Mouse (Mus musculus) neural tube, embryonic 13.5 days (tissue): ENCODE measurements at regions not wholly inside any gene's neighbourhood (a gene's known extent, or its start where the extent isn't known, plus 50 kb on each side); places are given as distances from the start of the nearest gene placed in this dataset.
A peak's percentile ranks its signal among the peaks of the same experiment; 100 is the strongest.

ENCODE experiments used
- ATAC-seq: fragments of 200-750 bp; cut with Nextera tagmentation; 2 replicates; pipeline ENCODE4 v1.8.0; 2017; ENCODE audit warnings: low read depth, mild to moderate bottlenecking, moderate TSS enrichment, moderate library complexity
- H3K27ac ChIP-seq: fragments of 300-500 bp; sonication (generic); replicated peaks from 2 replicates; pipeline ENCODE4 v1.5.1; 2015; ENCODE audit warnings: moderate library complexity, mild to moderate bottlenecking, inconsistent platforms
- H3K27me3 ChIP-seq: fragments of 300-500 bp; sonication (generic); 2 replicates; pipeline ENCODE4 v1.6.1; 2015; ENCODE audit warnings: mild to moderate bottlenecking, inconsistent platforms
- H3K36me3 ChIP-seq: fragments of 300-500 bp; sonication (generic); 2 replicates; pipeline ENCODE4 v1.6.1; 2015; ENCODE audit warnings: mild to moderate bottlenecking, inconsistent platforms
- H3K4me1 ChIP-seq: fragments of 300-500 bp; sonication (generic); replicated peaks from 2 replicates; pipeline ENCODE4 v1.6.1; 2015; ENCODE audit warnings: inconsistent platforms
- H3K4me2 ChIP-seq: fragments of 300-500 bp; sonication (generic); 2 replicates; pipeline ENCODE4 v1.6.1; 2015; ENCODE audit warnings: inconsistent platforms, mild to moderate bottlenecking, moderate library complexity
- H3K4me3 ChIP-seq: fragments of 300-500 bp; sonication (generic); 2 replicates; pipeline ENCODE4 v1.5.1; 2015; ENCODE audit warnings: mild to moderate bottlenecking, inconsistent platforms
- H3K9ac ChIP-seq: fragments of 300-500 bp; sonication (generic); 2 replicates; pipeline ENCODE4 v1.6.1; 2015; ENCODE audit warnings: moderate library complexity, mild to moderate bottlenecking, inconsistent platforms
- H3K9me3 ChIP-seq: fragments of 300-500 bp; sonication (generic); 2 replicates; pipeline ENCODE4 v1.6.1; 2016; ENCODE audit warnings: inconsistent platforms
- WGBS: fragments of 180-500 bp; shearing (Covaris S2); methylation state at CpG from one replicate; pipeline ENCODE4 v1.1.7; 2015; 5-methylcytosine and 5-hydroxymethylcytosine counted together

DNA sequence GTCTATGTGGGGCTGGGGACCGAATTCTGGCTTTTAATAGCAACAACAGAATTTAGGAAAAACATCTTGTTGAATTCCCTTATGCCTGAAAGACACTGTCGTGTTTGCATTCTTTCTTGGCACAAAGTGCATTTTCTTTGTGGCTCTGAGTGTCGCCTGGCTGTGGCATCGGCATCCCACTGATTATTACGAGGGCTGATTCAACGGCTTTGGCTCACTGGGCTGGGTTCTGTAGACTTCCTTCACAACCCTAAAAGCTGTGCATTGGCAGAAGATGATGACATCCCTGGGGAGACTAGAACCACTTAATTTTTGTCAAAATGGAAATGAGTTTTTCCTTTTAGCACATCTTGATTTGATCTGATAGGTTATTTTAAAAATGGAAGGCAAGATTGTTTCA, 179.8 kb upstream of the Zic1 start:
- 46% methylated on average over 6 of the region's 6 CpGs for WGBS
- no peak overlapping the region for H3K9ac ChIP-seq

DNA sequence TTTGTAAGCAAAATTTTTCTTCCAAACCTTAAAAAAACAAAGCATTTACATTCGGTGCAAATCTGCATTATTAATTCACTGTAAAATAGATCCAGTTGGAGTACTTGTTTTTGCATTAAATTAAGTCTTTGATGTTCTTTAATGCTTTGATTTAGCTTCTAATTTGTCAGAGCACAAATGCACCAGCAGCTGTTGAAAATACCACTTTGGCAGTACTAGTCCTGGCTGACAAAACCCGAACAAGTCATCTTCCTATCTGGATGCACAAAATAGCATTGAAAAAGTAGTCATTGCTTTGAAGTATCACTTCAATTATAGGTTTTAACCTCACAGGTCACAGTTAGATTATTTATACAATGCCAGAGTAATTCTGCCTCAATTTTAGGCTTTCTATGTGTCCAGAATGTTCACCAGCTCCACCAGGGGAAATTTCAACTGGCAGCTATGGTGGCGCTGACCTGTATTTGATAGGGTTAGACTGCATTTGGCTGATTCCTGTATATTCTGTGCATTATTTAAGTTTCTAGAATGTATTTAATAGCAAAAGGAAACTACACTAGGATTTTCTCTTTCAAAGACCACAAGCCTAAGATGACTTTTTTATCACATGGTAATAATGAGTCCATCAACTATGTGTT, 163.3 kb upstream of the Zic1 start:
- no peak overlapping the region for H3K27ac ChIP-seq
- no peak for ATAC-seq
- 76% methylated on average over 3 of the region's 3 CpGs for WGBS
- H3K4me2 ChIP-seq: no peak overlapping the region
- no peak overlapping the region for H3K4me3 ChIP-seq
- H3K9ac ChIP-seq: no peak overlapping the region
- no peaks in the 10 kb centered on the region for H3K36me3 ChIP-seq
- no peaks in the 10 kb centered on the region for H3K4me1 ChIP-seq
- H3K9me3 ChIP-seq: no peaks in the 10 kb centered on the region
- no peaks in the 10 kb centered on the region for H3K27me3 ChIP-seq

More for the DNA sequence above, 179.8 kb upstream of the Zic1 start:
- ATAC-seq: no peak
- Histone ChIP-seq H3K36me3 (no peaks in the 10 kb centered on the region), H3K9me3 (no peaks in the 10 kb centered on the region), H3K4me2 (no peak overlapping the region), H3K27me3 (no peaks in the 10 kb centered on the region), H3K27ac (no peak overlapping the region), H3K4me3 (no peak overlapping the region), H3K4me1 (no peaks in the 10 kb centered on the region)

DNA sequence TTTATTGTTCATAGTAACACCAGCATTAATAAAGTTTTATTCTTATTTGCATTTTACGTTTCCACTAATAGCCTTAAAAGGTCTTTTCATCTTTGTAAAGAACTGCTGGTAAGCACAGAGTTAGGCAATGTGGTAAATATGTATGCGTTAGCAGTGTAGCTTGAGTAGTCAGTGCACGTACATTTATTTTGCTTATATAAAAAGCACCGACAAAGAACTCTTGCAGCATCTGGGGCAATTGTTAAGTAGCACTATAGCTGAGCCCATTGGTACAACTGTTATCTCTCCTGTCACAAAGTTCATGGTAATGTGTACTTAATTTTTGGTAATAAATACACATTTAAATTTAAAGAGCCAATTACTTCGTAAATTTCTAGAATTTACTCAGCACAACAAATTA, 162.8 kb upstream of the Zic1 start:
- H3K27me3 ChIP-seq: no peaks in the 10 kb centered on the region
- H3K36me3 ChIP-seq: no peaks in the 10 kb centered on the region
- H3K4me1 ChIP-seq: no peaks in the 10 kb centered on the region
- H3K27ac ChIP-seq: no peak overlapping the region
- H3K4me2 ChIP-seq: no peak overlapping the region
- H3K9ac ChIP-seq: no peak overlapping the region
- H3K4me3 ChIP-seq: no peak overlapping the region
- H3K9me3 ChIP-seq: no peaks in the 10 kb centered on the region
- ATAC-seq: no peak
- 68% methylated on average over 5 of the region's 5 CpGs for WGBS

DNA sequence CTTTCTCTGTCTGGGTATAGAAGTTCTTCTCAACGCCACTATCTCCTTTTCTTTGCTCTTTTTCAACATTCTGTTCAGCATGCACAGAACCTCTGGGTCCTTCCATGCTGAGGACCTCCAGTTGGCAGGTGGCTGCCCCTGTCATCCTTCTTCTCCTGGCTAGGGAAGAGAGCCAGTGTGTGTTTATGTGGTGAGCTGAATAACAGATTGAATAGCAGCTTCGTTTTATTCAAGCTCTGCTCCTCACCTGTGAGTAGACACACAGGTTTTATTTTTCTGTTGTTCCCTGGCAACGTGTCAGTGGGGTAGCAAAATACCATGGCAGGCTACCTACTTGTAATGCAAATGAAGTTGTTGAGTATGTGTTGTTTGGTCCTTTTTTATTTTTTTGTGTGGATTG, 154.9 kb upstream of the Zic1 start:
- 33% methylated on average over 3 of the region's 3 CpGs for WGBS
- no peak overlapping the region for H3K4me3 ChIP-seq
- H3K4me1 ChIP-seq: no peaks in the 10 kb centered on the region; the same call in 1 of the 2 replicates
- 0 out of 2 replicates have a peak overlapping the region, but pooled peaks have one; percentile 33 for H3K27ac ChIP-seq
- ATAC-seq: no peak
- H3K4me2 ChIP-seq: no peak overlapping the region
- no peaks in the 10 kb centered on the region for H3K36me3 ChIP-seq
- H3K9ac ChIP-seq: no peak overlapping the region
- H3K27me3 ChIP-seq: no peaks in the 10 kb centered on the region
- no peaks in the 10 kb centered on the region for H3K9me3 ChIP-seq

DNA sequence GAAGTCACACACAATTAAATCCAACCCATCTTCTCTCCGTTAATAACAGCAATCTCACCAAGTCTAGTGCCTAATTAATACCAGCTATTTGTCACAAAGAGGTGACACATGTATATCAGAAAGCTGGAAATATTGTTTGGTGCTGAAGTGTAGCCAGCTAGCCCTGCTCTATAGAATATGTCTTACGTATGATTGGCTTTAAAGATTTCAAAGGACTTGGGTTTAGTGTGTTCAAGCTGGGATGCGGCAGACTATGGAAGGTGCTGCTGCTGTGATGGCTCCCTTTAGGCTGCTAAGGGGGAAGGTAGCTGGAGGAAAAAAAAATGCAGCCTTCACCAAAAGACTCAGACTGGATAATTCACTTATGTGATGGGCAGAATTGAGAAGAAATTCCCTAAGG, 144.1 kb upstream of the Zic1 start:
- Histone ChIP-seq H3K9ac (no peak overlapping the region), H3K4me1 (0 out of 2 replicates have a peak, but pooled peaks cover 6% of the 10 kb centered on the region), H3K27me3 (no peaks in the 10 kb centered on the region), H3K36me3 (no peaks in the 10 kb centered on the region), H3K4me2 (no peak overlapping the region), H3K27ac (peak overlapping the region; percentile 18; the same call in 1 of the 2 replicates), H3K9me3 (no peaks in the 10 kb centered on the region), H3K4me3 (no peak overlapping the region)
- ATAC-seq: 0 out of 2 replicates have a peak, but pooled peaks have one; percentile 8
- 49% methylated on average over 3 of the region's 3 CpGs for WGBS

DNA sequence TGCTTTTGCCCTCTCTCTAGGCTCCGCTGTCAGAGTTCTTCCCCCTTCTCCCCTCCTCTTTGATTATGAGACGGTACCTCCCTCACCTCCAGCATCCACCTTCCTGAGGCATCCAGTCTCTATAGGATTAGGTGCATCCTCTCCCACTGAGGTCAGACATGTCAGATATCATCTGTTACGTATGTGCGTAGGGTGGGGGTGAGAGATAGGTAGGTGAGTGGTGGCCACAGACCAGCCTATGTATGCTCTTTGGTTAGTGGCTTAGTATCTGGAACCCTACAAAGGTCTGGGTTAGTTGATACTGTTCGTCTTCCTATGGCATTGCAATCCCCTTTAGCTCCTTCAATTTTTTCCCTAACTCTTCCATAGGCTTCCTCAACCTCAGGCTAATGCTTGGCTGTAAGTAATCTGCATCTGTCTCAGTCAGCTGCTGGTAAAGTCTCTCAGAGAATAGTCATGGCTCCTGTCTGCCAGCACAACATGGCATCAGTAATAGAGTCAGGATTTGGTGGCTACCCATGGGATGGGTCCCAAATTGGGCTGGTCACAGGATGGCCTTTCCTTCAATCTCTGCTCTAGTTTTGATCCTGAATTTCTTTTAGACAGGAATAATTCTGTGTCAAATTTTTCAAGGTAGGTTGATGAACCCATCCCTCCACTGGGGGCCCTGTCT, 138.2 kb upstream of the Zic1 start:
- no peak overlapping the region for H3K9ac ChIP-seq
- WGBS: 73% methylated on average over 5 of the region's 5 CpGs
- no peak overlapping the region for H3K27ac ChIP-seq
- H3K4me2 ChIP-seq: no peak overlapping the region
- no peaks in the 10 kb centered on the region for H3K36me3 ChIP-seq
- no peak overlapping the region for H3K4me3 ChIP-seq
- no peak for ATAC-seq
- H3K9me3 ChIP-seq: no peaks in the 10 kb centered on the region
- H3K4me1 ChIP-seq: no peaks in the 10 kb centered on the region
- no peaks in the 10 kb centered on the region for H3K27me3 ChIP-seq

DNA sequence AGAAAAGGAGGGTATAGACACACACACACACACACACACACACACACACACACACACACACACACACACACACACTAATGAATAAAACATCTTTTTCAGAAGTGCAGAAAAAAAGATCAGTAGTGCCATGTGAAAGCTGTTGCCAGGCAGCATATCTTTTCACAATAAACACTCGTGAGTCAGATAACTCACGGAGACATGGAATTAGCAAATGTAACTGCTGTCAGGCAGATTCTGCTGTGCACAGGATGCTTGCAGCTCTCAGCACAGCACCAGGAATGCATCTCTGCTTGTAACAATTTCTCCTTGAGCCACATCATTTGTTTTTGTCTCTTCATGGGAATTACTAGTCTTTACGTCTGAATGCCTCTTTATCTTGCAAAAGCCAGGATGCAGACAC, 111.0 kb upstream of the Zic1 start:
- H3K27me3 ChIP-seq: no peaks in the 10 kb centered on the region
- no peaks in the 10 kb centered on the region for H3K36me3 ChIP-seq
- no peak overlapping the region for H3K4me3 ChIP-seq
- no peak overlapping the region for H3K27ac ChIP-seq
- H3K4me1 ChIP-seq: peaks cover 9% of the 10 kb centered on the region; the same call in 1 of the 2 replicates
- H3K4me2 ChIP-seq: no peak overlapping the region
- WGBS: 24% methylated on average over 3 of the region's 3 CpGs
- H3K9ac ChIP-seq: no peak overlapping the region
- no peaks in the 10 kb centered on the region for H3K9me3 ChIP-seq
- no peak for ATAC-seq

DNA sequence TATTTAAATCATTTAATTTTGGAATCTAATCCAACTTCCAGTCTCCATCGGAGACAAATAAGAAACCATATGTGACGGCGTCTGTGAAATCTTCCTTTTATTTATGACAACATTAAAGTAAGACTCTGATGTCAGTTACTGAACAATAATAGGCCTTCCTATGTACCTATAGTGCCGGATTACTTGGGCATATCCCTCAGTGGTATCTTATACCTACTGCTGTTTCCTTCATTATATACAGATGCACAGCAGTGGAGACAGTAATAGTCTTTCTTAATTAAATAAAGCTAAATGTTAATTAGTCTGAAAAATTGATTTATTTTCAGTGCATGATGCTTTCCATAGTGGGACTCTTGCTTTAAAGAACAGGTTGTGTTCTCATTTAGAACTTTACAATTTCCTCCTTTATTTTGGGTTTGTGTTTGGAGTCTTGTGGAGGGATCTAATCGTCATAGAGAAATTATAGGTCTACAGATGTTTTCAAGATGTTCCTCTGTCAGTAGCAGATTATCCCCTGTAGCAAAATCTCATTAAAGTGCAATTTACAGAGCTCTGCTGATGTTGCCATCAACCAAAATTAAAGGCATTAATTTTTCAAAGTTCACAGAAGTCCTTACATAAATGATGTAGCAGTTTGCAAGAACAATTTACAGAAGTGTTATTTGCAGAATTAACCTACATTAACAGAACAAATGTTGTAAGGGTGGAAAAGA, 97.3 kb upstream of the Zic1 start:
- Histone ChIP-seq H3K36me3 (no peaks in the 10 kb centered on the region), H3K4me2 (no peak overlapping the region), H3K4me3 (no peak overlapping the region), H3K27me3 (no peaks in the 10 kb centered on the region), H3K4me1 (peaks cover 4% of the 10 kb centered on the region; the same call in 1 of the 2 replicates), H3K27ac (0 out of 2 replicates have a peak overlapping the region, but pooled peaks have one; percentile 4), H3K9ac (no peak overlapping the region), H3K9me3 (no peaks in the 10 kb centered on the region)
- 44% methylated on average over 5 of the region's 5 CpGs for WGBS
- peak; percentile 93 for ATAC-seq

DNA sequence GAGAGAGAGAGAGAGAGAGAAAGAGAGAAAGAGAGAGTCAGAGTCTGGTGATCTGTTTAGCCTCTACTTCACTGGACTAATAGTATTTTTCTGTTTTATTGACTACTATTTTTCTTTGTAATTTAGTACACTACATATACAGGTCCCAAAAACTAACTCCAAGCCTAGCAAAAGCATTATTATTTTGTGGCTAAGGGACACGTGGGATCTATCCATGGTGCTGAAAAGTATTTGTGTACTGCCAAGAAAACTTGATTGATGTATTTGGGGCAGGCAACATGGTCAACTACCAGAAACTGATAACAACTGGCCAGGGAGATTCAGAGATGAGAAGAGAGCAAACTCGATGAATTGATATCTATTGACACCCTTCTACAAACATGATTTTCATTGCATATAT, 94.3 kb upstream of the Zic1 start:
- Histone ChIP-seq H3K4me2 (no peak overlapping the region), H3K9me3 (no peaks in the 10 kb centered on the region), H3K27ac (no peak overlapping the region), H3K36me3 (no peaks in the 10 kb centered on the region), H3K4me1 (peaks cover 4% of the 10 kb centered on the region; the same call in 1 of the 2 replicates), H3K4me3 (no peak overlapping the region), H3K9ac (no peak overlapping the region), H3K27me3 (no peaks in the 10 kb centered on the region)
- WGBS: 30% methylated on average over 2 of the region's 2 CpGs
- ATAC-seq: no peak

DNA sequence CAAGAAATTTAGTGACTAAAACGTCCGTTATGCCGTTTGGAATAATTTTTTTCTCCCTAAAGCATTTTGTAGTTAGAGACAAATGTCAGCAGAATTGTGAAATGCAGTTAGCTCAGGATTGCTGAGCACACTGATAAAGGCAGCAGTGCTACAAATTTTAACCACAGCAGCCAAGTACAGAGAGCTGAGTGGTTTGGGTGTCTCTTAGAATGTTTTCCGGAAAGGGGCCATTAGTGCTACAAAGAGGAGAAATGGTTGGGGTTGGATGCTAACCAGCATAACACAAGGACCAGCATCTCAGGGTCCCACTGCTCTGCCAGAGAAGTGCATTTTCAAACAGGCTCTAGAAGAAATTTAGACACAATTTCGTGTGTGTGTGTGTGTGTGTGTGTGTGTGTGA, 91.2 kb upstream of the Zic1 start:
- Histone ChIP-seq H3K4me3 (no peak overlapping the region), H3K27ac (no peak overlapping the region)
- peak; percentile 23; the same call in 1 of the 2 replicates for ATAC-seq

DNA sequence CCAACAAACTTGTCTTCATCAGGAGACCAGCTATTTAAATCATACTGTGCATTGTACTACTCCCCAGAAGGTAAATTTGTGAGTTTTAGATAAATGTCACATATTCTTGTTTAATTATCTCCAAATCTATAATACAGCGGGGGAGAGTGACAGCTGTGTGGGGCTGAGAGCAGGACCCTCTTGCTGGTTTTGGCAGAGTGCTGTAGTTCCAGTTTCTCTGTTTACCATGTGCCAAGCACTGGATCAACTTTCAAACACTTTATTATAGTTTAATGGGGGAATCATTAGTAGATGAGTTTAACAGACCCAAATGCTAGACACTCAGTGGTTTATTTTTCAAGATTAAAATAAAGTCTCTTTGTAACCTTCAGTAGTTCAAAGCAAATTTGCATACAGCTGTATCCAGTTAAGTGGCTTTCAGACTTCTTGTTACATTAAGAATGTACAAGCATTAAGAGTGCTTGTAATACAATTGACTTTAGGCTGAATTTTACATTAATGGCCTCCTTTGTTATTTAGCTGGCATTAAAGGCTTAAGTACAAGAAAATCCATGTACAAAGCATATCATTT, 90.7 kb upstream of the Zic1 start:
- no peak overlapping the region for H3K9ac ChIP-seq
- no peak overlapping the region for H3K27ac ChIP-seq
- no peak for ATAC-seq
- no peaks in the 10 kb centered on the region for H3K27me3 ChIP-seq
- 47% methylated on average over 1 of the region's 1 CpGs for WGBS
- no peaks in the 10 kb centered on the region for H3K36me3 ChIP-seq
- H3K4me2 ChIP-seq: no peak overlapping the region
- H3K4me1 ChIP-seq: no peaks in the 10 kb centered on the region
- H3K9me3 ChIP-seq: no peaks in the 10 kb centered on the region
- no peak overlapping the region for H3K4me3 ChIP-seq

More for the DNA sequence above, 91.2 kb upstream of the Zic1 start:
- Histone ChIP-seq H3K9me3 (no peaks in the 10 kb centered on the region), H3K4me1 (no peaks in the 10 kb centered on the region), H3K27me3 (no peaks in the 10 kb centered on the region), H3K36me3 (no peaks in the 10 kb centered on the region), H3K4me2 (no peak overlapping the region), H3K9ac (no peak overlapping the region)
- WGBS: 63% methylated on average over 5 of the region's 5 CpGs

DNA sequence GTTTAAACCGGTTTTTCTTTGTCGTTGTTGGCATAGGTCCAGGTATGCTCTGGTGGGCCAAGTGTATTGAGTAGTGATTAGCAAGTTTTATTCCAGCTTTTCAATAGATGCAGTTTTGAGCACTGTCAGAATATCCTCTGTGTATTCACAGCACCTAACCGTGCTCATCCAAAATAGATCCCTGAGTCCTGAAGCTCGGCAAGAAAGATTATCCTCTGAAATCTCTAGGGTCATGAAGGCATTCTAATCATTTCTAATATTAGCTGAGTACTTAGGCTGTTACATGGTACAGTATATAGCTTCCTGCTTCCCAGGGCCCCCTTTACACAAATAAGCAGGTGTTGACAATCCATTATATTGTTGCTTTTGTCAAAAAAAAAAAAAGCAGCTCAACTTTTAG, 73.5 kb upstream of the Zic1 start:
- WGBS: 68% methylated on average over 4 of the region's 4 CpGs

More for the DNA sequence above, 73.5 kb upstream of the Zic1 start:
- no peaks in the 10 kb centered on the region for H3K36me3 ChIP-seq
- H3K27me3 ChIP-seq: no peaks in the 10 kb centered on the region
- H3K9ac ChIP-seq: no peak overlapping the region
- no peak for ATAC-seq
- no peak overlapping the region for H3K4me3 ChIP-seq
- H3K4me2 ChIP-seq: no peak overlapping the region
- H3K4me1 ChIP-seq: no peaks in the 10 kb centered on the region
- H3K9me3 ChIP-seq: no peaks in the 10 kb centered on the region
- no peak overlapping the region for H3K27ac ChIP-seq
